Mouse (Mus musculus): ENCODE data around the gene Sorbs1. TPM values are rescaled to one million over a fixed set of nuclear protein-coding genes. Genes with fewer than 3 reads are reported as not detected.
A peak's percentile ranks its signal among the peaks of the same experiment; 100 is the strongest.

Gene Sorbs1
- polyA plus RNA-seq, 1 experiment from 2014 or later = 84.1 TPM

GRCm38 (mm10) chr19:40395757-40396661, 117.6 kb downstream of the Sorbs1 start:
- Histone ChIP-seq H3K4me1 (peaks cover 15% of the 10 kb centered on the region; the same call in 1 of the 2 replicates), H3K27ac (peak overlapping the region; percentile 8; the same call in 1 of the 2 replicates), H3K4me3 (no peak overlapping the region), H3K27me3 (no peaks in the 10 kb centered on the region), H3K9ac (no peak overlapping the region), H3K9me3 (replicated peaks) (no peaks in the 10 kb centered on the region), H3K36me3 (ENCODE audit: poor library complexity, severe bottlenecking) (peaks cover 15% of the 10 kb centered on the region), H3K4me2 (no peak overlapping the region)
- no peak; the same call in 1 of the 2 replicates for ATAC-seq
- WGBS = 71% methylated on average over 14 of the region's 14 CpGs

- Histone ChIP-seq H3K36me3 (ENCODE audit: poor library complexity, severe bottlenecking) (peaks cover 12% of the 10 kb centered on the region), H3K4me2 (no peak overlapping the region), H3K27ac (peak overlapping the region; percentile 8), H3K9ac (no peak overlapping the region), H3K9me3 (replicated peaks) (no peaks in the 10 kb centered on the region), H3K27me3 (no peaks in the 10 kb centered on the region), H3K4me1 (peaks cover 15% of the 10 kb centered on the region; the same call in 1 of the 2 replicates), H3K4me3 (no peak overlapping the region)
- WGBS = 91% methylated on average over 12 of the region's 12 CpGs
- ATAC-seq = no peak
Measured at GRCm38 (mm10) chr19:40395321-40395695, 118.3 kb downstream of the Sorbs1 start.

GRCm38 (mm10) chr19:40394555-40395320, 118.8 kb downstream of the Sorbs1 start:
- H3K4me2 ChIP-seq = no peak overlapping the region
- peaks cover 12% of the 10 kb centered on the region for H3K36me3 ChIP-seq (ENCODE audit: poor library complexity, severe bottlenecking)
- 83% methylated on average over 10 of the region's 10 CpGs for WGBS
- no peaks in the 10 kb centered on the region for H3K9me3 ChIP-seq (replicated peaks)
- H3K4me1 ChIP-seq = peaks cover 15% of the 10 kb centered on the region; the same call in 1 of the 2 replicates
- no peak overlapping the region for H3K9ac ChIP-seq
- no peak overlapping the region for H3K27ac ChIP-seq
- H3K27me3 ChIP-seq = no peaks in the 10 kb centered on the region
- no peak overlapping the region for H3K4me3 ChIP-seq
- ATAC-seq = no peak

GRCm38 (mm10) chr19:40392795-40393392, 120.7 kb downstream of the Sorbs1 start:
- 92% methylated on average over 5 of the region's 5 CpGs for WGBS
- H3K36me3 ChIP-seq (ENCODE audit: poor library complexity, severe bottlenecking) = no peaks in the 10 kb centered on the region; the same call in 1 of the 2 replicates
- no peaks in the 10 kb centered on the region for H3K27me3 ChIP-seq
- no peak overlapping the region for H3K4me3 ChIP-seq
- H3K4me1 ChIP-seq = peaks cover 15% of the 10 kb centered on the region; the same call in 1 of the 2 replicates
- H3K9me3 ChIP-seq (replicated peaks) = no peaks in the 10 kb centered on the region
- H3K9ac ChIP-seq = no peak overlapping the region
- H3K27ac ChIP-seq = no peak overlapping the region
- ATAC-seq = no peak
- H3K4me2 ChIP-seq = no peak overlapping the region

GRCm38 (mm10) chr19:40391469-40391868, 122.1 kb downstream of the Sorbs1 start:
- ATAC-seq = peak; percentile 86

GRCm38 (mm10) chr19:40386916-40387315, 126.7 kb downstream of the Sorbs1 start:
- H3K36me3 ChIP-seq (ENCODE audit: poor library complexity, severe bottlenecking) = 0 out of 2 replicates have a peak, but pooled peaks cover under 1% of the 10 kb centered on the region
- no peak overlapping the region for H3K4me2 ChIP-seq
- no peak overlapping the region for H3K9ac ChIP-seq
- ATAC-seq = no peak
- H3K9me3 ChIP-seq (replicated peaks) = no peaks in the 10 kb centered on the region
- no peaks in the 10 kb centered on the region for H3K4me1 ChIP-seq
- H3K27me3 ChIP-seq = no peaks in the 10 kb centered on the region
- 73% methylated on average over 3 of the region's 3 CpGs for WGBS
- H3K4me3 ChIP-seq = no peak overlapping the region
- H3K27ac ChIP-seq = no peak overlapping the region

More at GRCm38 (mm10) chr19:40391469-40391868, 122.1 kb downstream of the Sorbs1 start:
- Histone ChIP-seq H3K27me3 (no peaks in the 10 kb centered on the region), H3K4me2 (no peak overlapping the region), H3K4me3 (no peak overlapping the region), H3K4me1 (peaks cover 13% of the 10 kb centered on the region; the same call in 1 of the 2 replicates), H3K36me3 (ENCODE audit: poor library complexity, severe bottlenecking) (no peaks in the 10 kb centered on the region), H3K27ac (no peak overlapping the region), H3K9me3 (replicated peaks) (no peaks in the 10 kb centered on the region), H3K9ac (no peak overlapping the region)
- WGBS = 15% methylated on average over 6 of the region's 6 CpGs

GRCm38 (mm10) chr19:40385334-40385733, 128.2 kb downstream of the Sorbs1 start:
- H3K9me3 ChIP-seq (replicated peaks) = no peaks in the 10 kb centered on the region
- H3K27ac ChIP-seq = no peak overlapping the region
- ATAC-seq = no peak
- H3K9ac ChIP-seq = no peak overlapping the region
- H3K4me3 ChIP-seq = no peak overlapping the region
- H3K36me3 ChIP-seq (ENCODE audit: poor library complexity, severe bottlenecking) = peaks cover 9% of the 10 kb centered on the region; the same call in 1 of the 2 replicates
- no peaks in the 10 kb centered on the region for H3K4me1 ChIP-seq
- H3K27me3 ChIP-seq = no peaks in the 10 kb centered on the region
- no peak overlapping the region for H3K4me2 ChIP-seq
- 96% methylated on average over 3 of the region's 3 CpGs for WGBS

- Histone ChIP-seq H3K4me1 (no peaks in the 10 kb centered on the region), H3K9ac (no peak overlapping the region), H3K9me3 (replicated peaks) (no peaks in the 10 kb centered on the region), H3K4me2 (no peak overlapping the region), H3K27me3 (no peaks in the 10 kb centered on the region), H3K4me3 (no peak overlapping the region), H3K36me3 (ENCODE audit: poor library complexity, severe bottlenecking) (peaks cover 9% of the 10 kb centered on the region; the same call in 1 of the 2 replicates), H3K27ac (no peak overlapping the region)
- 37% methylated on average over 5 of the region's 5 CpGs for WGBS
- ATAC-seq = no peak
Measured at GRCm38 (mm10) chr19:40383931-40384330, 129.6 kb downstream of the Sorbs1 start.

- H3K4me3 ChIP-seq = no peak overlapping the region
- H3K27me3 ChIP-seq = no peaks in the 10 kb centered on the region
- WGBS = 76% methylated on average over 3 of the region's 3 CpGs
- H3K9ac ChIP-seq = no peak overlapping the region
- no peaks in the 10 kb centered on the region for H3K9me3 ChIP-seq (replicated peaks)
- no peak overlapping the region for H3K4me2 ChIP-seq
- ATAC-seq = no peak
- no peak overlapping the region for H3K27ac ChIP-seq
- H3K4me1 ChIP-seq = no peaks in the 10 kb centered on the region; the same call in 1 of the 2 replicates
- H3K36me3 ChIP-seq (ENCODE audit: poor library complexity, severe bottlenecking) = peaks cover 12% of the 10 kb centered on the region
Measured at GRCm38 (mm10) chr19:40380656-40381055, 132.9 kb downstream of the Sorbs1 start.

- Histone ChIP-seq H3K4me1 (no peaks in the 10 kb centered on the region; the same call in 1 of the 2 replicates), H3K4me3 (no peak overlapping the region), H3K27ac (no peak overlapping the region), H3K9ac (no peak overlapping the region), H3K4me2 (no peak overlapping the region), H3K36me3 (ENCODE audit: poor library complexity, severe bottlenecking) (peaks cover 16% of the 10 kb centered on the region), H3K27me3 (no peaks in the 10 kb centered on the region), H3K9me3 (replicated peaks) (no peaks in the 10 kb centered on the region)
- no peak for ATAC-seq
- WGBS = 75% methylated on average over 6 of the region's 6 CpGs
Measured at GRCm38 (mm10) chr19:40380005-40380404, 133.6 kb downstream of the Sorbs1 start.

- Histone ChIP-seq H3K36me3 (ENCODE audit: poor library complexity, severe bottlenecking) (peaks cover 16% of the 10 kb centered on the region), H3K27me3 (no peaks in the 10 kb centered on the region), H3K4me2 (no peak overlapping the region), H3K9me3 (replicated peaks) (no peaks in the 10 kb centered on the region), H3K4me3 (no peak overlapping the region), H3K4me1 (no peaks in the 10 kb centered on the region; the same call in 1 of the 2 replicates), H3K27ac (no peak overlapping the region), H3K9ac (no peak overlapping the region)
- WGBS = 92% methylated on average over 4 of the region's 4 CpGs
- no peak for ATAC-seq
Measured at GRCm38 (mm10) chr19:40379081-40379480, 134.5 kb downstream of the Sorbs1 start.
